ENCODE assay signal across 21 mouse cellular contexts in the genomic region with DNA sequence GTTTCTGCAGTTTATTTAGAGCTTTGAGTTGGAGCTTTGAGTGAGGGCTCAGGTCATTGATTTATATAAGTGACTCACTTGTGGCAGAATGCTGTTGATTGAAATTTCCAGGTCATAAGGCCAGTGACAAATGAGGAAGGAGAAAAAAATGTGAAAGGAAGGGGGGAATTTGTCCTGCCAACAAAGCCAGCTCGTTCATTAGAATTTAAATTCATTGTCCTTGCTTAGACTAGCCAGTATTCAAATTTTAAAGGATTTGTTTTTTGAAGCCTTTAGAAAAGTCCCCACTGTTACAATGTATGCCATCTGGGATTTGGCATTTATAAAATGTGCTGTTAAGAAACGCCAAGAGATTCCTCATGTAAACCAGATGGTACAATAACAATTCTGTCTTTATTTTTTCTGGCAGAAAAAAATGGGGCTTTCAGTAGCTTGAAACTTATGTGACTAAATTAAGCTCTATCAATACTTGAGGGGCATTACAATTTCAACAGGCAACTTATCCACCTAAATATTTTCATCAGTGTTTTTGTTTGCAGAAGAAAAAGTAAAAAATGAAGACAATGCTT. TPM values are rescaled to one million over a fixed set of nuclear protein-coding genes. Genes with fewer than 3 reads are reported as not detected.
DNase-seq lines count a peak whose midpoint lies in the region; ATAC-seq and TF ChIP-seq lines count a peak whose summit lies in the region.
"Had no signal": no experiment of that assay in that cellular context is flagged by ENCODE, and none has a peak within 500 bp of the region (broad histone marks: within the 10 kb centered on the region; RNA-seq: fewer than 3 reads in every experiment).

No protein-coding gene starts in this region.

- H3K36me3 ChIP-seq in forebrain, embryonic 14.5 days (ENCODE audit: control insufficient read depth, insufficient read depth, low read length): no peaks in the 10 kb centered on the region
- no peaks in the 10 kb centered on the region for H3K36me3 ChIP-seq in forebrain, embryonic 10.5 days (replicated peaks)
- no peaks in the 10 kb centered on the region for H3K36me3 ChIP-seq in heart, embryonic 10.5 days
- H3K36me3 ChIP-seq: G1E; heart, embryonic 13.5 days; hindbrain, embryonic 15.5 days; limb, embryonic 15.5 days; neural tube, embryonic 12.5 days had no signal

- H3K9ac ChIP-seq in forebrain, embryonic 14.5 days (ENCODE audit: low read length): no peak overlapping the region
- H3K9ac ChIP-seq: heart, embryonic 13.5 days; hindbrain, embryonic 15.5 days; limb, embryonic 15.5 days; neural tube, embryonic 12.5 days had no signal

- H3K4me2 ChIP-seq in forebrain, embryonic 14.5 days (ENCODE audit: low read length): no peak overlapping the region
- H3K4me2 ChIP-seq: heart, embryonic 13.5 days; hindbrain, embryonic 15.5 days; limb, embryonic 15.5 days; neural tube, embryonic 12.5 days had no signal

- peak; percentile 73; the same call in 1 of the 2 replicates for ATAC-seq in forebrain, embryonic 14.5 days

- H3K9me3 ChIP-seq in forebrain, embryonic 14.5 days (replicated peaks; ENCODE audit: control insufficient read depth, low read length): no peaks in the 10 kb centered on the region
- no peaks in the 10 kb centered on the region for H3K9me3 ChIP-seq in forebrain, embryonic 10.5 days
- no peaks in the 10 kb centered on the region for H3K9me3 ChIP-seq in heart, embryonic 10.5 days
- H3K9me3 ChIP-seq: G1E; heart, embryonic 13.5 days; hindbrain, embryonic 15.5 days; limb, embryonic 15.5 days; neural tube, embryonic 12.5 days had no signal

- H3K4me3 ChIP-seq in forebrain, embryonic 14.5 days (ENCODE audit: low read depth, low read length): no peak overlapping the region
- no peak overlapping the region for H3K4me3 ChIP-seq in forebrain, embryonic 10.5 days
- H3K4me3 ChIP-seq in left cerebral cortex, adult 2 months: no peak overlapping the region
- no peak overlapping the region for H3K4me3 ChIP-seq in heart, embryonic 10.5 days
- H3K4me3 ChIP-seq: heart, embryonic 13.5 days; hindbrain, embryonic 15.5 days; limb, embryonic 15.5 days; neural tube, embryonic 12.5 days had no signal

- DNase-seq in forebrain, embryonic 14.5 days (ENCODE audit: low spot score): peak; percentile 81
- DNase-seq in forebrain, embryonic 10.5 days (ENCODE audit: extremely low spot score, low spot score): no peak
- no peak for DNase-seq in left cerebral cortex, adult 2 months (ENCODE audit: extremely low spot score in 1 of 2, low spot score in 2 of 2)
- DNase-seq in left cerebral cortex, postnatal 36 days (ENCODE audit: low spot score in 2 of 2): no peak
- peak; percentile 66 for DNase-seq in brain, embryonic 18.5 days (ENCODE audit: low read depth, low spot score)
- DNase-seq in mesoderm, embryonic 11.5 days (ENCODE audit: low read depth, low spot score): peak; percentile 30
- no peak for DNase-seq in gastrocnemius, postnatal 10 days
- no peak for DNase-seq in heart, embryonic 10.5 days (ENCODE audit: low spot score)
- DNase-seq: B cell, adult 2 months; cerebellum, postnatal 14 days; gastrocnemius, postnatal 14 days; kidney, adult 9 months; thymus, adult 2 months had no signal

- TF ChIP-seq CTCF in left cerebral cortex, adult 2 months (IDR thresholded peaks at IDR 0.05): no peak

- H3K27ac ChIP-seq in forebrain, embryonic 14.5 days (ENCODE audit: low read depth, low read length): peak overlapping the region; percentile 41; the same call in 1 of the 2 replicates
- H3K27ac ChIP-seq in forebrain, embryonic 10.5 days: no peak overlapping the region
- peak overlapping the region; percentile 65; the same call in 1 of the 2 replicates for H3K27ac ChIP-seq in left cerebral cortex, adult 2 months
- no peak overlapping the region for H3K27ac ChIP-seq in heart, embryonic 10.5 days
- H3K27ac ChIP-seq: heart, embryonic 13.5 days; hindbrain, embryonic 15.5 days; limb, embryonic 15.5 days; neural tube, embryonic 12.5 days had no signal

- H3K4me1 ChIP-seq in forebrain, embryonic 14.5 days (ENCODE audit: control insufficient read depth, insufficient read depth, low read length): peaks cover 19% of the 10 kb centered on the region
- peaks cover 26% of the 10 kb centered on the region for H3K4me1 ChIP-seq in forebrain, embryonic 10.5 days
- no peaks in the 10 kb centered on the region for H3K4me1 ChIP-seq in heart, embryonic 10.5 days
- H3K4me1 ChIP-seq: heart, embryonic 13.5 days; limb, embryonic 15.5 days had no signal

- H3K27me3 ChIP-seq in forebrain, embryonic 14.5 days (replicated peaks; ENCODE audit: control insufficient read depth, insufficient read depth, low read length): peaks cover 42% of the 10 kb centered on the region
- peaks cover 88% of the 10 kb centered on the region for H3K27me3 ChIP-seq in forebrain, embryonic 10.5 days (ENCODE audit: poor library complexity, severe bottlenecking)
- H3K27me3 ChIP-seq in heart, embryonic 10.5 days (ENCODE audit: insufficient read depth, poor library complexity, severe bottlenecking): no peaks in the 10 kb centered on the region
- H3K27me3 ChIP-seq: heart, embryonic 13.5 days; hindbrain, embryonic 15.5 days; limb, embryonic 15.5 days; neural tube, embryonic 12.5 days had no signal

- intact Hi-C loops in left cerebral cortex, adult 2 months (cut with DNase I): no loop called here
- intact Hi-C loops in left cerebral cortex, postnatal 36 days (cut with DNase I): no loop called here

- 6% methylated on average over 2 of the region's 2 CpGs for WGBS in forebrain, embryonic 14.5 days
- 25% methylated on average over 2 of the region's 2 CpGs for WGBS in forebrain, embryonic 10.5 days
- WGBS in heart, embryonic 10.5 days: 54% methylated on average over 2 of the region's 2 CpGs

RNA-seq across cellular contexts. Expression of a gene that starts 11.8 kb away (rescaled TPM):
- not detected in 2 replicates for polyA plus RNA-seq in forebrain, embryonic 14.5 days (2014; fragmentation: Nextera tagmentation; extraction: Ambion mirVana)
- polyA plus RNA-seq in forebrain, embryonic 10.5 days (2016; fragmentation: Nextera tagmentation; extraction: Ambion mirVana): not detected in 2 replicates
- under 1 TPM; 0.26 to 0.29 TPM for total RNA-seq in left cerebral cortex, adult 2 months (2021)
- under 1 TPM; 0.20 to 0.45 TPM for total RNA-seq in left cerebral cortex, postnatal 36 days (2021)
- under 1 TPM; 0.35 to 0.59 TPM for total RNA-seq in gastrocnemius, postnatal 10 days (2021)
- polyA plus RNA-seq in heart, embryonic 10.5 days (2016; fragmentation: Nextera tagmentation; extraction: Ambion mirVana): not detected in 2 replicates
- total RNA-seq: megakaryocyte-erythroid progenitor cell, adult 5-6 weeks had no signal
- polyA plus RNA-seq: G1E; hindbrain, embryonic 15.5 days; lung, embryonic 16.5 days; neural tube, embryonic 12.5 days had no signal

RNA-seq across cellular contexts. Expression of a gene that starts 16.7 kb away (rescaled TPM):
- not detected in 2 replicates for polyA plus RNA-seq in forebrain, embryonic 14.5 days (2014; fragmentation: Nextera tagmentation; extraction: Ambion mirVana)
- polyA plus RNA-seq in forebrain, embryonic 10.5 days (2016; fragmentation: Nextera tagmentation; extraction: Ambion mirVana): 0.05 TPM in 2 replicates
- under 1 TPM; 0.28 to 0.38 TPM for total RNA-seq in left cerebral cortex, adult 2 months (2021)
- total RNA-seq in left cerebral cortex, postnatal 36 days (2021): under 1 TPM; 0.22 to 0.54 TPM
- under 1 TPM in 1 of 2 experiments, not detected in 1; 0.07 TPM for total RNA-seq in gastrocnemius, postnatal 10 days (2021)
- 0.06 TPM in 1 of 2 replicates, not detected in the other for polyA plus RNA-seq in heart, embryonic 10.5 days (2016; fragmentation: Nextera tagmentation; extraction: Ambion mirVana)
- total RNA-seq: megakaryocyte-erythroid progenitor cell, adult 5-6 weeks had no signal
- polyA plus RNA-seq: G1E; hindbrain, embryonic 15.5 days; limb, embryonic 15.5 days; lung, embryonic 16.5 days had no signal

RNA-seq across cellular contexts. Expression of a gene that starts 45.0 kb away (rescaled TPM):
- polyA plus RNA-seq in forebrain, embryonic 14.5 days (2014; fragmentation: Nextera tagmentation; extraction: Ambion mirVana): 31.2 and 35.1 TPM in 2 replicates
- polyA plus RNA-seq in forebrain, embryonic 10.5 days (2016; fragmentation: Nextera tagmentation; extraction: Ambion mirVana): 125 and 144 TPM in 2 replicates
- total RNA-seq in left cerebral cortex, adult 2 months (2021): 10 to 100 TPM; 74.1 to 80.6 TPM
- 10 to 100 TPM; 74.8 to 88.4 TPM for total RNA-seq in left cerebral cortex, postnatal 36 days (2021)
- 10 to 100 TPM; 11.9 to 13.0 TPM for total RNA-seq in gastrocnemius, postnatal 10 days (2021)
- 2.3 and 5.5 TPM in 2 replicates for polyA plus RNA-seq in heart, embryonic 10.5 days (2016; fragmentation: Nextera tagmentation; extraction: Ambion mirVana)
- total RNA-seq: megakaryocyte-erythroid progenitor cell, adult 5-6 weeks had no signal
- polyA plus RNA-seq: G1E had no signal

RNA-seq across cellular contexts. Expression of a gene that starts 46.8 kb away (rescaled TPM):
- polyA plus RNA-seq in forebrain, embryonic 14.5 days (2014; fragmentation: Nextera tagmentation; extraction: Ambion mirVana): not detected in 2 replicates
- not detected in 2 replicates for polyA plus RNA-seq in forebrain, embryonic 10.5 days (2016; fragmentation: Nextera tagmentation; extraction: Ambion mirVana)
- not detected for total RNA-seq in left cerebral cortex, adult 2 months (2021)
- total RNA-seq in left cerebral cortex, postnatal 36 days (2021): not detected
- not detected for total RNA-seq in gastrocnemius, postnatal 10 days (2021)
- 0.15 TPM in 1 of 2 replicates, not detected in the other for polyA plus RNA-seq in heart, embryonic 10.5 days (2016; fragmentation: Nextera tagmentation; extraction: Ambion mirVana)
- total RNA-seq: gastrocnemius, postnatal 14 days; layer of hippocampus, postnatal 14 days; megakaryocyte-erythroid progenitor cell, adult 5-6 weeks had no signal
- polyA plus RNA-seq: G1E; heart, embryonic 13.5 days; hindbrain, embryonic 15.5 days; limb, embryonic 15.5 days; lung, embryonic 16.5 days; neural tube, embryonic 12.5 days; thymus, adult 2 months had no signal

RNA-seq across cellular contexts. Expression of a gene that starts 54.8 kb away (rescaled TPM):
- polyA plus RNA-seq in forebrain, embryonic 14.5 days (2014; fragmentation: Nextera tagmentation; extraction: Ambion mirVana): 6.8 and 7.1 TPM in 2 replicates
- 16.2 and 18.4 TPM in 2 replicates for polyA plus RNA-seq in forebrain, embryonic 10.5 days (2016; fragmentation: Nextera tagmentation; extraction: Ambion mirVana)
- 10 to 100 TPM; 11.2 to 13.4 TPM for total RNA-seq in left cerebral cortex, adult 2 months (2021)
- total RNA-seq in left cerebral cortex, postnatal 36 days (2021): 10 to 100 TPM; 13.4 to 14.0 TPM
- 1 to 10 TPM; 8.0 to 8.4 TPM for total RNA-seq in gastrocnemius, postnatal 10 days (2021)
- 18.1 and 20.4 TPM in 2 replicates for polyA plus RNA-seq in heart, embryonic 10.5 days (2016; fragmentation: Nextera tagmentation; extraction: Ambion mirVana)
- total RNA-seq: G1E had no signal
- polyA plus RNA-seq: G1E had no signal

Comparison
In these comparisons a context has a peak if more than half of its experiments do, and no peak if none do; other contexts are left out.
1. DNase-seq: peak in forebrain, embryonic 14.5 days (single experiment), brain, embryonic 18.5 days (single experiment) and mesoderm, embryonic 11.5 days (single experiment); none in forebrain, embryonic 10.5 days (single experiment), left cerebral cortex, adult 2 months (0 of 2), left cerebral cortex, postnatal 36 days (0 of 2), gastrocnemius, postnatal 10 days (single experiment) and heart, embryonic 10.5 days (single experiment).
2. H3K27ac ChIP-seq: peak in forebrain, embryonic 14.5 days (single experiment) and left cerebral cortex, adult 2 months (single experiment); none in forebrain, embryonic 10.5 days (single experiment) and heart, embryonic 10.5 days (single experiment).
3. RNA of a gene that starts 45.0 kb away (total RNA-seq): 74.8 to 88.4 TPM in left cerebral cortex, postnatal 36 days and 74.1 to 80.6 TPM in left cerebral cortex, adult 2 months; 11.9 to 13.0 TPM in gastrocnemius, postnatal 10 days; every median in the first group is over 4 times any median in the second.